ENCODE assay signal across 10 mouse cellular contexts in genomic region chr1:75359346-75359745, GRCm38 (mm10). TPM values are rescaled to one million over a fixed set of nuclear protein-coding genes. Genes with fewer than 3 reads are reported as not detected.
DNase-seq lines count a peak whose midpoint lies in the region; ATAC-seq and TF ChIP-seq lines count a peak whose summit lies in the region.
"Had no signal": no experiment of that assay in that cellular context is flagged by ENCODE, and none has a peak within 500 bp of the region (broad histone marks: within the 10 kb centered on the region; RNA-seq: fewer than 3 reads in every experiment).

No protein-coding gene starts in this region.

- ATAC-seq in cerebellum, adult (ENCODE audit: insufficient number of reproducible peaks, low FRiP score, low TSS enrichment): no peak
- ATAC-seq in intestine, postnatal 0 days: no peak
- no peak for ATAC-seq in liver, embryonic 12.5 days

- peaks cover 21% of the 10 kb centered on the region for H3K27me3 ChIP-seq in intestine, postnatal 0 days (replicated peaks; ENCODE audit: control insufficient read depth, insufficient read depth, low read length)
- peaks cover 63% of the 10 kb centered on the region for H3K27me3 ChIP-seq in liver, embryonic 12.5 days (replicated peaks)

- no peak overlapping the region for H3K4me3 ChIP-seq in lung, adult 2 months (replicated peaks; ENCODE audit: extremely low read depth, low read depth, low read length)
- H3K4me3 ChIP-seq in intestine, postnatal 0 days (ENCODE audit: low read depth, low read length): no peak overlapping the region
- H3K4me3 ChIP-seq in liver, embryonic 12.5 days: no peak overlapping the region
- H3K4me3 ChIP-seq: erythroblast, embryonic 14.5 days had no signal

- no peak overlapping the region for H3K9ac ChIP-seq in intestine, postnatal 0 days (ENCODE audit: low read depth, low read length)
- H3K9ac ChIP-seq in liver, embryonic 12.5 days: no peak overlapping the region
- H3K9ac ChIP-seq: midbrain, embryonic 13.5 days had no signal

- H3K4me1 ChIP-seq in lung, adult 2 months (ENCODE audit: control insufficient read depth, insufficient read depth, low read length): 0 out of 2 replicates have a peak, but pooled peaks cover 2% of the 10 kb centered on the region
- H3K4me1 ChIP-seq in intestine, postnatal 0 days (replicated peaks; ENCODE audit: control insufficient read depth, insufficient read depth, low read length): no peaks in the 10 kb centered on the region
- H3K4me1 ChIP-seq in liver, embryonic 12.5 days: peaks cover 6% of the 10 kb centered on the region; the same call in 1 of the 2 replicates

- 60% methylated on average over 13 of the region's 13 CpGs for WGBS in lung, adult 2 months
- WGBS in intestine, postnatal 0 days: 66% methylated on average over 13 of the region's 13 CpGs
- 61% methylated on average over 13 of the region's 13 CpGs for WGBS in liver, embryonic 12.5 days (ENCODE audit: insufficient replicate concordance)

- DNase-seq in cerebellum, adult 9-10 months: peak; percentile 29
- peak; percentile 49 for DNase-seq in lung, postnatal 10 days
- no peak for DNase-seq in lung, adult 2 months
- DNase-seq in telencephalon, adult 2 months (ENCODE audit: low read depth, low spot score): peak; percentile 62
- no peak for DNase-seq in embryo, embryonic 10.5 days (ENCODE audit: low spot score)

- H3K36me3 ChIP-seq in intestine, postnatal 0 days (ENCODE audit: control insufficient read depth, insufficient read depth): no peaks in the 10 kb centered on the region
- H3K36me3 ChIP-seq in liver, embryonic 12.5 days: no peaks in the 10 kb centered on the region
- H3K36me3 ChIP-seq: midbrain, embryonic 13.5 days had no signal

- TF ChIP-seq POLR2A in lung, adult 2 months (IDR thresholded peaks at IDR 0.05; ENCODE audit: borderline replicate concordance, extremely low read depth, low read depth, low read length): no peak

- TF ChIP-seq CTCF in lung, adult 2 months (IDR thresholded peaks at IDR 0.05; ENCODE audit: insufficient read depth, low read length): no peak
- no peak for TF ChIP-seq CTCF in intestine, postnatal 0 days (IDR thresholded peaks at IDR 0.05; ENCODE audit: low read depth)

- no peaks in the 10 kb centered on the region for H3K9me3 ChIP-seq in intestine, postnatal 0 days (ENCODE audit: control insufficient read depth)
- H3K9me3 ChIP-seq in liver, embryonic 12.5 days (replicated peaks): no peaks in the 10 kb centered on the region
- H3K9me3 ChIP-seq: midbrain, embryonic 13.5 days had no signal

- peak overlapping the region; percentile 28; the same call in 1 of the 2 replicates for H3K27ac ChIP-seq in intestine, postnatal 0 days (ENCODE audit: low read depth, low read length)
- no peak overlapping the region for H3K27ac ChIP-seq in liver, embryonic 12.5 days
- H3K27ac ChIP-seq: midbrain, embryonic 13.5 days had no signal

- H3K4me2 ChIP-seq in intestine, postnatal 0 days (replicated peaks; ENCODE audit: low read depth): no peak overlapping the region
- no peak overlapping the region for H3K4me2 ChIP-seq in liver, embryonic 12.5 days

RNA-seq across cellular contexts. Expression of gene Des, which starts 0.8 kb away (rescaled TPM):
- 107 and 185 TPM in 2 replicates for polyA plus RNA-seq in lung, adult 2 months (2012; rRNA removed)
- 233 and 254 TPM in 2 replicates for polyA plus RNA-seq in intestine, postnatal 0 days (2015; fragmentation: Nextera tagmentation; extraction: Ambion mirVana)
- polyA plus RNA-seq in liver, embryonic 12.5 days (2016; fragmentation: Nextera tagmentation; extraction: Ambion mirVana): 6.9 and 7.4 TPM in 2 replicates

RNA-seq across cellular contexts. Expression of gene Speg, which starts 15.8 kb away (rescaled TPM):
- polyA plus RNA-seq in lung, adult 2 months (2012; rRNA removed): 31.5 and 35.0 TPM in 2 replicates
- 20.1 and 21.3 TPM in 2 replicates for polyA plus RNA-seq in intestine, postnatal 0 days (2015; fragmentation: Nextera tagmentation; extraction: Ambion mirVana)
- 11.4 and 14.3 TPM in 2 replicates for polyA plus RNA-seq in liver, embryonic 12.5 days (2016; fragmentation: Nextera tagmentation; extraction: Ambion mirVana)

RNA-seq across cellular contexts. Expression of gene Dnpep, which starts 41.6 kb away (rescaled TPM):
- 104 and 129 TPM in 2 replicates for polyA plus RNA-seq in lung, adult 2 months (2012; rRNA removed)
- 125 and 130 TPM in 2 replicates for polyA plus RNA-seq in intestine, postnatal 0 days (2015; fragmentation: Nextera tagmentation; extraction: Ambion mirVana)
- polyA plus RNA-seq in liver, embryonic 12.5 days (2016; fragmentation: Nextera tagmentation; extraction: Ambion mirVana): 66.3 and 67.4 TPM in 2 replicates

Comparison
In these comparisons a context has a peak if more than half of its experiments do, and no peak if none do; other contexts are left out.
1. DNase-seq: peak in cerebellum, adult 9-10 months (single experiment), lung, postnatal 10 days (single experiment) and telencephalon, adult 2 months (single experiment); none in lung, adult 2 months (single experiment) and embryo, embryonic 10.5 days (single experiment).
2. RNA of gene Des, which starts 0.8 kb away (polyA plus RNA-seq): 233 to 254 TPM in intestine, postnatal 0 days and 107 to 185 TPM in lung, adult 2 months; 6.9 to 7.4 TPM in liver, embryonic 12.5 days; every median in the first group is over 10 times any median in the second.